Comparison of ENCODE assay signal across 8 mouse cellular contexts in genomic region chr1:189689050-189689833, GRCm38 (mm10). TPM values are rescaled to one million over a fixed set of nuclear protein-coding genes. Genes with fewer than 3 reads are reported as not detected.
DNase-seq lines count a peak whose midpoint lies in the region; ATAC-seq and TF ChIP-seq lines count a peak whose summit lies in the region.

No protein-coding gene starts in this region.

- H3K27ac ChIP-seq in heart, embryonic 12.5 days (ENCODE audit: poor library complexity, severe bottlenecking) = peak overlapping the region; percentile 78
- H3K27ac ChIP-seq in bone marrow, adult 2 months (ENCODE audit: control insufficient read depth, insufficient read depth, low read depth, low read length, poor library complexity) = no peak overlapping the region
- H3K27ac ChIP-seq in hindbrain, embryonic 12.5 days = peak overlapping the region; percentile 57; the same call in 1 of the 2 replicates
- peak overlapping the region; percentile 95 for H3K27ac ChIP-seq in midbrain, embryonic 10.5 days (replicated peaks)

- no peak for DNase-seq in heart, postnatal 25 days (ENCODE audit: low spot score)
- DNase-seq in midbrain, embryonic 10.5 days (ENCODE audit: low spot score) = no peak
- no peak for DNase-seq in ovary, postnatal 10 days (ENCODE audit: low spot score)
- no peak for DNase-seq in layer of hippocampus, adult 18-20 months (ENCODE audit: low spot score in 2 of 2)
- no peak for DNase-seq in gastrocnemius, adult 18-20 months (ENCODE audit: low spot score)

- intact Hi-C loops in heart, postnatal 25 days (cut with DNase I) = no loop called here

- TF ChIP-seq POLR2A in bone marrow, adult 2 months (IDR thresholded peaks at IDR 0.05; ENCODE audit: borderline replicate concordance, control insufficient read depth, low read depth, low read length) = no peak

- whole genome bisulfite sequencing in heart, embryonic 12.5 days = 40% methylated on average over 4 of the region's 4 CpGs
- WGBS in bone marrow, adult 2 months = 43% methylated on average over 4 of the region's 4 CpGs
- WGBS in hindbrain, embryonic 12.5 days = 29% methylated on average over 4 of the region's 4 CpGs
- 30% methylated on average over 4 of the region's 4 CpGs for WGBS in midbrain, embryonic 10.5 days

- peaks cover 30% of the 10 kb centered on the region for H3K4me1 ChIP-seq in heart, embryonic 12.5 days (replicated peaks)
- peaks cover 1% of the 10 kb centered on the region; the same call in 1 of the 2 replicates for H3K4me1 ChIP-seq in bone marrow, adult 2 months (ENCODE audit: control insufficient read depth, insufficient read depth, low read length)
- H3K4me1 ChIP-seq in hindbrain, embryonic 12.5 days = peaks cover 31% of the 10 kb centered on the region
- peaks cover 47% of the 10 kb centered on the region for H3K4me1 ChIP-seq in midbrain, embryonic 10.5 days

- H3K4me3 ChIP-seq in heart, embryonic 12.5 days = peak overlapping the region; percentile 92
- peak overlapping the region; percentile 16 for H3K4me3 ChIP-seq in bone marrow, adult 2 months (replicated peaks; ENCODE audit: control insufficient read depth, low read depth, low read length)
- H3K4me3 ChIP-seq in hindbrain, embryonic 12.5 days = peak overlapping the region; percentile 75
- H3K4me3 ChIP-seq in midbrain, embryonic 10.5 days = peak overlapping the region; percentile 94

- peaks cover 11% of the 10 kb centered on the region for H3K36me3 ChIP-seq in heart, embryonic 12.5 days
- peaks cover 4% of the 10 kb centered on the region for H3K36me3 ChIP-seq in hindbrain, embryonic 12.5 days
- H3K36me3 ChIP-seq in midbrain, embryonic 10.5 days = peaks cover 19% of the 10 kb centered on the region

- no peaks in the 10 kb centered on the region for H3K9me3 ChIP-seq in heart, embryonic 12.5 days (replicated peaks)
- H3K9me3 ChIP-seq in hindbrain, embryonic 12.5 days (replicated peaks) = no peaks in the 10 kb centered on the region
- H3K9me3 ChIP-seq in midbrain, embryonic 10.5 days (replicated peaks) = no peaks in the 10 kb centered on the region

- ATAC-seq in heart, embryonic 12.5 days (ENCODE audit: insufficient number of reproducible peaks, low FRiP score) = no peak
- no peak for ATAC-seq in hindbrain, embryonic 12.5 days (ENCODE audit: low FRiP score)

- no peak for TF ChIP-seq CTCF in bone marrow, adult 2 months (IDR thresholded peaks at IDR 0.05; ENCODE audit: control insufficient read depth, insufficient read depth, low read length)

- H3K27me3 ChIP-seq in heart, embryonic 12.5 days (replicated peaks) = no peaks in the 10 kb centered on the region
- no peaks in the 10 kb centered on the region for H3K27me3 ChIP-seq in hindbrain, embryonic 12.5 days
- H3K27me3 ChIP-seq in midbrain, embryonic 10.5 days (ENCODE audit: low read depth, poor library complexity, severe bottlenecking) = no peaks in the 10 kb centered on the region

- H3K4me2 ChIP-seq in heart, embryonic 12.5 days = peak overlapping the region; percentile 68
- peak overlapping the region; percentile 90 for H3K4me2 ChIP-seq in hindbrain, embryonic 12.5 days (replicated peaks)

- H3K9ac ChIP-seq in heart, embryonic 12.5 days = peak overlapping the region; percentile 66
- H3K9ac ChIP-seq in hindbrain, embryonic 12.5 days = 0 out of 2 replicates have a peak overlapping the region, but pooled peaks have one; percentile 23

RNA-seq across cellular contexts. Expression of gene Cenpf, which starts 1.4 kb away (rescaled TPM):
- polyA plus RNA-seq in heart, embryonic 12.5 days (2016; fragmentation: Nextera tagmentation; extraction: Ambion mirVana) = 73.0 and 75.6 TPM in 2 replicates
- 1 to 10 TPM; 2.5 to 5.2 TPM for total RNA-seq in heart, postnatal 25 days (2021)
- 23.9 and 28.7 TPM in 2 replicates for polyA plus RNA-seq in bone marrow, adult 2 months (2011; ENCODE audit: insufficient read depth, insufficient read length, low replicate concordance, missing spikeins)
- 82.6 and 86.6 TPM in 2 replicates for polyA plus RNA-seq in hindbrain, embryonic 12.5 days (2016; fragmentation: Nextera tagmentation; extraction: Ambion mirVana)
- 131 and 136 TPM in 2 replicates for polyA plus RNA-seq in midbrain, embryonic 10.5 days (2016; fragmentation: Nextera tagmentation; extraction: Ambion mirVana)
- total RNA-seq in layer of hippocampus, adult 18-20 months (2021) = under 1 TPM; 0.15 to 0.40 TPM
- total RNA-seq in gastrocnemius, adult 18-20 months (2021) = under 1 TPM; 0.05 to 0.26 TPM

RNA-seq across cellular contexts. Expression of gene Ptpn14, which starts 38.8 kb away (rescaled TPM):
- 11.6 and 14.0 TPM in 2 replicates for polyA plus RNA-seq in heart, embryonic 12.5 days (2016; fragmentation: Nextera tagmentation; extraction: Ambion mirVana)
- total RNA-seq in heart, postnatal 25 days (2021) = 10 to 100 TPM; 29.4 to 30.9 TPM
- polyA plus RNA-seq in bone marrow, adult 2 months (2011; ENCODE audit: insufficient read depth, insufficient read length, low replicate concordance, missing spikeins) = 2.1 and 2.6 TPM in 2 replicates
- 7.6 and 8.7 TPM in 2 replicates for polyA plus RNA-seq in hindbrain, embryonic 12.5 days (2016; fragmentation: Nextera tagmentation; extraction: Ambion mirVana)
- 4.5 and 4.6 TPM in 2 replicates for polyA plus RNA-seq in midbrain, embryonic 10.5 days (2016; fragmentation: Nextera tagmentation; extraction: Ambion mirVana)
- 10 to 100 TPM; 11.2 to 11.9 TPM for total RNA-seq in layer of hippocampus, adult 18-20 months (2021)
- total RNA-seq in gastrocnemius, adult 18-20 months (2021) = 10 to 100 TPM; 14.5 to 15.0 TPM

Comparison
In these comparisons a context has a peak if more than half of its experiments do, and no peak if none do; other contexts are left out.
1. H3K4me3 ChIP-seq: peak in every context shown above with its lines; median percentile 94 in midbrain, embryonic 10.5 days; 92 in heart, embryonic 12.5 days; 75 in hindbrain, embryonic 12.5 days; 16 in bone marrow, adult 2 months.